Mouse (Mus musculus): ENCODE data around the gene Mymx. TPM values are rescaled to one million over a fixed set of nuclear protein-coding genes. Genes with fewer than 3 reads are reported as not detected.

The Mymx gene
- polyA plus RNA-seq, 1 experiment from 2014 or later = not detected

DNA sequence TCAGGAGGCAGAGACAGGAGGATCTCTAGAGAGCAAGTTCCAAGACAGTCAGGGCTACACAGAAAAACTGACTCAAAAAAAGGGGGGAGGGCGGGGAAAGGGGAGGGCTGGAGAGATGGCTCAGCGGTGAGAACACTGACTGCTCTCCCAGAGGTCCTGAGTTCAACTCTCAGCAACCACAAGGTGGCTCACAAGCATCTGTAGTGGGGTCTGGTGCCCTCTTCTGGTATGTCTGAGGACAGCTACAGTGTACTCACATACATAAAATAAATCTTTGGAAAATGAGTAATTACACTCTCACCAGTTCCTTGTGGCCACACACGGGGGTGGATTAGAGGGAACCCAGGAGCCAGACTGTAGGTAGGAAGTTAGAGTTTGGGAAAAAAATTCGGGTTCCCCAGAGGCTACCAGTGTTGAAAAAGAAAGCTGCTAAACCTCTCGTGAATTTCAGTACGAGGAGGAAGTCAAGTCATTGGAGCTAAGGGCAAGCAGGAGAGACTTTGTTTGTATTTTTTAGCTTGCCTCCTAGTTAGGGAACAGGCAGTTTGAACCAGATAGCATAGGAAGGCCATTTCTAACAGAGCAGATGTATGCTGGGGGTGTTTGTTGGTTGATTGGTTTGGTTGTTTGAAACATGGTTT lies 19.1 kb downstream of the Mymx start:
- peaks cover 42% of the 10 kb centered on the region for H3K4me1 ChIP-seq (replicated peaks; ENCODE audit: control insufficient read depth, insufficient read depth, low read length)
- no peak overlapping the region for H3K4me3 ChIP-seq (ENCODE audit: low read depth, low read length)
- peaks cover 6% of the 10 kb centered on the region; the same call in 1 of the 2 replicates for H3K36me3 ChIP-seq (ENCODE audit: control insufficient read depth, insufficient read depth, low read length)
- H3K9me3 ChIP-seq (ENCODE audit: control insufficient read depth, low read length) = peaks cover 4% of the 10 kb centered on the region; the same call in 1 of the 2 replicates
- no peak for DNase-seq (ENCODE audit: low spot score)
- no peak overlapping the region for H3K27ac ChIP-seq (ENCODE audit: low read depth)
- H3K27me3 ChIP-seq (replicated peaks; ENCODE audit: control insufficient read depth, insufficient read depth, low read length) = no peaks in the 10 kb centered on the region
- no peak overlapping the region for H3K4me2 ChIP-seq (ENCODE audit: low read length)
- WGBS = 63% methylated on average over 6 of the region's 6 CpGs
- no peak overlapping the region for H3K9ac ChIP-seq (ENCODE audit: low read length)
- no peak for ATAC-seq (replicated peaks; ENCODE audit: low FRiP score, low TSS enrichment, low read depth)

DNA sequence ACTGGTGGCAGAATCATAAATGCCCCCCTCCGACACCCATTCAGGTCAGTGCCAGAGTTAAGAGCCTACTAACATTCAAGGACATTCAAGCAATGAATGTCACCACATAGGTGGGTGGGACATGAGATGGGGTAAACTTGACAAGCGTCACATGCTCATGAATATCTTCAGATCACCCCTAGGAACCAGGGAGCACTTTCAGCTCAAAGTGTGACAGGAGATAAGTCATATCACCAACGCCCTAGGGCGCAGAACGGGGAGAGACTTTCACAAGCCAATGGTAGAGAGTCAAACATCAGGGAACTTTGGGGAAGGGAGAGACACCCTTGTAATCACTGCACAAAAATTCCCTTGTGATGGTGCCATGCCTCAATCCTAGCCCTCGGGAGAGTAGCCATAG lies 19.7 kb downstream of the Mymx start:
- Histone ChIP-seq H3K27me3 (replicated peaks; ENCODE audit: control insufficient read depth, insufficient read depth, low read length) (no peaks in the 10 kb centered on the region), H3K27ac (ENCODE audit: low read depth) (no peak overlapping the region), H3K4me1 (replicated peaks; ENCODE audit: control insufficient read depth, insufficient read depth, low read length) (peaks cover 42% of the 10 kb centered on the region), H3K4me3 (ENCODE audit: low read depth, low read length) (no peak overlapping the region), H3K9ac (ENCODE audit: low read length) (no peak overlapping the region), H3K4me2 (ENCODE audit: low read length) (no peak overlapping the region), H3K36me3 (ENCODE audit: control insufficient read depth, insufficient read depth, low read length) (peaks cover 6% of the 10 kb centered on the region; the same call in 1 of the 2 replicates), H3K9me3 (ENCODE audit: control insufficient read depth, low read length) (peaks cover 4% of the 10 kb centered on the region; the same call in 1 of the 2 replicates)
- WGBS = 90% methylated on average over 6 of the region's 6 CpGs
- ATAC-seq (replicated peaks; ENCODE audit: low FRiP score, low TSS enrichment, low read depth) (no peak), DNase-seq (ENCODE audit: low spot score) (no peak)

DNA sequence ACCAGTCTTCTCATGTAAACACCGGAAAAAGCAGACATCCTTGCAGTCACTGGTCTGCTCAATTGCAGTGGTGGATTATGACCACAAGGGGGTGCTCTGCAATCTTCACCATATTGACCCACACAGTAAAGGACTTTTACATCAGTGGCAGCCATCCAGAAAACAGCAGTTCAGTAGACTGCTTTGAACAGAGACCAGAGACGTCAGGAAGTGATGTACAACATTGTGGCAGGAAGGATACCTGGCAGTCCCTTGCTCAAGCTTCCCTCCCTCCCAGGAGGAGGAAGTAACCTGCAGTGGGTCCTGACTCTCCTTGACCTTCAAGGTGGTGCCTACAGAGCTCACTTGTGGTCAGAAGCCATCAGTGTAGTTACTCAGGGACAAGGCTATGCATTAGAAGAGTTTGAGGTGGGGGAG lies 20.3 kb downstream of the Mymx start:
- no peaks in the 10 kb centered on the region for H3K27me3 ChIP-seq (replicated peaks; ENCODE audit: control insufficient read depth, insufficient read depth, low read length)
- no peak; the same call in 1 of the 2 replicates for ATAC-seq (replicated peaks; ENCODE audit: low FRiP score, low TSS enrichment, low read depth)

DNA sequence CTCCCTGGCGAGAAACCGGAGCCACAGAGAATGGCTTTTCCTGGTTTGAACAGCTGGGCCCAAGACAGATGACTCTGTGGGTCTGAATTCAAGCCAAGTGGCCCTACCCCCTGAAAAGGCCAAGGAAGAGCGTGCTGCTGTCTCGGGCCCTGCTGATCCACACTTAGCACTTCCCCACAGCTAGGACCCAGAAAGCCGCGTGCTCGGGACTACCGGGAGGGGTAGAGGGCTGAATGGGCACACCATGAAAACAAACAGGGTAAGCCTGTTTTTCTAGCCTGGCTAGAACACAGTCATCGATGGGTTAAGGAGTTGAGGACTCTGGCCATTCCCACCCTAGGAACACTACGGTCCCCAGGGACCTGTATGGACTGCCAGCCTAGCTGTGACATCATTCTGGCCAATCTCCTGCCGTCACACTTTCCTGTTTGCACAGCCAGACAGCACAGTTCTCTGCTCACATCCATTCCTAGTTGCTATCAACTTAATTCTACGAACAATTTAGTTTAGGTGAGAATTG lies 20.9 kb downstream of the Mymx start:
- Histone ChIP-seq H3K9ac (ENCODE audit: low read length) (no peak overlapping the region), H3K4me3 (ENCODE audit: low read depth, low read length) (no peak overlapping the region), H3K4me2 (ENCODE audit: low read length) (peak overlapping the region; percentile 3; the same call in 1 of the 2 replicates), H3K27ac (ENCODE audit: low read depth) (0 out of 2 replicates have a peak overlapping the region, but pooled peaks have one; percentile 43), H3K4me1 (replicated peaks; ENCODE audit: control insufficient read depth, insufficient read depth, low read length) (peaks cover 41% of the 10 kb centered on the region), H3K9me3 (ENCODE audit: control insufficient read depth, low read length) (no peaks in the 10 kb centered on the region), H3K27me3 (replicated peaks; ENCODE audit: control insufficient read depth, insufficient read depth, low read length) (no peaks in the 10 kb centered on the region), H3K36me3 (ENCODE audit: control insufficient read depth, insufficient read depth, low read length) (peaks cover under 1% of the 10 kb centered on the region; the same call in 1 of the 2 replicates)
- ATAC-seq (replicated peaks; ENCODE audit: low FRiP score, low TSS enrichment, low read depth) (no peak), DNase-seq (ENCODE audit: low spot score) (no peak)
- WGBS = 30% methylated on average over 12 of the region's 12 CpGs

More for the DNA sequence above, 20.3 kb downstream of the Mymx start:
- no peak overlapping the region for H3K9ac ChIP-seq (ENCODE audit: low read length)
- peaks cover 4% of the 10 kb centered on the region; the same call in 1 of the 2 replicates for H3K9me3 ChIP-seq (ENCODE audit: control insufficient read depth, low read length)
- no peak overlapping the region for H3K4me3 ChIP-seq (ENCODE audit: low read depth, low read length)
- no peak overlapping the region for H3K27ac ChIP-seq (ENCODE audit: low read depth)
- no peak overlapping the region for H3K4me2 ChIP-seq (ENCODE audit: low read length)
- H3K36me3 ChIP-seq (ENCODE audit: control insufficient read depth, insufficient read depth, low read length) = peaks cover 6% of the 10 kb centered on the region; the same call in 1 of the 2 replicates
- 8% methylated on average over 2 of the region's 2 CpGs for WGBS
- DNase-seq (ENCODE audit: low spot score) = peak; percentile 88
- peaks cover 42% of the 10 kb centered on the region for H3K4me1 ChIP-seq (replicated peaks; ENCODE audit: control insufficient read depth, insufficient read depth, low read length)

DNA sequence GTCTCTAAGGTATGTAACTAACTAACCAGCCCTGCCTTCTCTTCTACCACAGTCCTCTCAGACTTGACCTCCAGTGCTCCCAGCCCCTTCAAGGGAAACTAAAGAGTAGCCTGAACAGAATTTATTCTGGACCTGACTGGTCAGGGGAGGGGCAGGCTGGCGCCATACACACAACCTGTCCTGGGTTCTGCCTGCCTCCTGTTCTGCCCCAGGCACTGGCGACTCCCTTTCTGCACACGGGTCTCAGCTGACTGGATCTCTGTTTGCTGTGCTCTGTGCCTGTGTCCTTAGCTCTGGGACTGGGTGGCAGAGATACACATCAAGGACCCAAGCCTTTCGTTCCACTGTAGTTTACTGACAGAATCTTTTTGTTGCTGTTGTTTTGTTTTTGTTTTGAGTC lies 22.3 kb downstream of the Mymx start:
- H3K4me2 ChIP-seq (ENCODE audit: low read length) = no peak overlapping the region
- H3K27ac ChIP-seq (ENCODE audit: low read depth) = no peak overlapping the region
- WGBS = 82% methylated on average over 4 of the region's 4 CpGs
- H3K9me3 ChIP-seq (ENCODE audit: control insufficient read depth, low read length) = no peaks in the 10 kb centered on the region
- H3K9ac ChIP-seq (ENCODE audit: low read length) = no peak overlapping the region
- no peak overlapping the region for H3K4me3 ChIP-seq (ENCODE audit: low read depth, low read length)
- peaks cover 32% of the 10 kb centered on the region for H3K4me1 ChIP-seq (replicated peaks; ENCODE audit: control insufficient read depth, insufficient read depth, low read length)
- no peaks in the 10 kb centered on the region for H3K36me3 ChIP-seq (ENCODE audit: control insufficient read depth, insufficient read depth, low read length)
- no peak for ATAC-seq (replicated peaks; ENCODE audit: low FRiP score, low TSS enrichment, low read depth)
- H3K27me3 ChIP-seq (replicated peaks; ENCODE audit: control insufficient read depth, insufficient read depth, low read length) = no peaks in the 10 kb centered on the region
- DNase-seq (ENCODE audit: low spot score) = no peak

DNA sequence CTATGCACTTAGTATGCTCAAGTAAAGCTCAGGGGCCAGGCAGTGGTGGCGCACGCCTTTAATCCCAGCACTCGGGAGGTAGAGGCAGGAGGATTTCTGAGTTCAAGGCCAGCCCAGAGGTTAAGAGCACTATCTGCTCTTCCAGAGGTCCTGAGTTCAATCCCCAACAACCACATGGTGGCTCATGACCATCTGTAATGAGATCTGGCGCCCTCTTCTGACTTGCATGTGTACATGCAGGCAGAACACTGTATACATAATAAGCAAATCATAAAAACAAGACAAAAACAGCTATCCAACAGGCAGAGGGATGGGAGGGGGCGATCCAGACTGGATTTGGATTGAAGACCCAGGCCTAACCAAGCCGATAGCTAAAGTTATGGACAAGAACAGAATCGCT lies 23.1 kb downstream of the Mymx start:
- DNase-seq (ENCODE audit: low spot score) (no peak), ATAC-seq (replicated peaks; ENCODE audit: low FRiP score, low TSS enrichment, low read depth) (no peak)
- Histone ChIP-seq H3K4me1 (replicated peaks; ENCODE audit: control insufficient read depth, insufficient read depth, low read length) (peaks cover 28% of the 10 kb centered on the region), H3K27ac (ENCODE audit: low read depth) (no peak overlapping the region), H3K27me3 (replicated peaks; ENCODE audit: control insufficient read depth, insufficient read depth, low read length) (no peaks in the 10 kb centered on the region), H3K9me3 (ENCODE audit: control insufficient read depth, low read length) (no peaks in the 10 kb centered on the region), H3K4me3 (ENCODE audit: low read depth, low read length) (no peak overlapping the region), H3K9ac (ENCODE audit: low read length) (no peak overlapping the region), H3K4me2 (ENCODE audit: low read length) (no peak overlapping the region), H3K36me3 (ENCODE audit: control insufficient read depth, insufficient read depth, low read length) (no peaks in the 10 kb centered on the region)
- WGBS = 81% methylated on average over 7 of the region's 7 CpGs

DNA sequence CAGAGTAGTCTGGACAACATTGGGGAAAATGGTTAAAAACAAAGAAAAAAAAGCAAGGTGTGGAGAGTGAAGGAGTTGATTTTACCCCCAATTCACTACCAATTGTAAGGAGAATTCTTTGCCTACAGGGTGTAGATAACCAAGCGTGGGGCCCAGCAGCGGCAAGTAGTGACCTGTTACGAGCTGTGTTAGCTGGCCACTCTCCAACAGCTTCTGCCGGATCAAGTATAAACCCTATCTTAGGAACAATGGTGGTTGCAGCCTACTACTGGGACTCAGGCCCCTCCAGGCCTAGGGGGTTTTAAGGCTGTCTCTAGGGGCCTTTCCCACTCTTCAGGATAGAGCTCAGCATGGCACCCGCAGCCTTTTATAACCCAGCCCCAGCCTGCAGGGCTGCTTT lies 23.7 kb downstream of the Mymx start:
- ATAC-seq (replicated peaks; ENCODE audit: low FRiP score, low TSS enrichment, low read depth) (no peak), DNase-seq (ENCODE audit: low spot score) (no peak)
- WGBS = 70% methylated on average over 5 of the region's 5 CpGs
- H3K27me3 ChIP-seq (replicated peaks; ENCODE audit: control insufficient read depth, insufficient read depth, low read length) = no peaks in the 10 kb centered on the region
- H3K4me1 ChIP-seq (replicated peaks; ENCODE audit: control insufficient read depth, insufficient read depth, low read length) = peaks cover 23% of the 10 kb centered on the region
- H3K9me3 ChIP-seq (ENCODE audit: control insufficient read depth, low read length) = no peaks in the 10 kb centered on the region
- no peak overlapping the region for H3K4me3 ChIP-seq (ENCODE audit: low read depth, low read length)
- no peak overlapping the region for H3K9ac ChIP-seq (ENCODE audit: low read length)
- no peak overlapping the region for H3K4me2 ChIP-seq (ENCODE audit: low read length)
- no peaks in the 10 kb centered on the region for H3K36me3 ChIP-seq (ENCODE audit: control insufficient read depth, insufficient read depth, low read length)
- H3K27ac ChIP-seq (ENCODE audit: low read depth) = peak overlapping the region; percentile 11; the same call in 1 of the 2 replicates

DNA sequence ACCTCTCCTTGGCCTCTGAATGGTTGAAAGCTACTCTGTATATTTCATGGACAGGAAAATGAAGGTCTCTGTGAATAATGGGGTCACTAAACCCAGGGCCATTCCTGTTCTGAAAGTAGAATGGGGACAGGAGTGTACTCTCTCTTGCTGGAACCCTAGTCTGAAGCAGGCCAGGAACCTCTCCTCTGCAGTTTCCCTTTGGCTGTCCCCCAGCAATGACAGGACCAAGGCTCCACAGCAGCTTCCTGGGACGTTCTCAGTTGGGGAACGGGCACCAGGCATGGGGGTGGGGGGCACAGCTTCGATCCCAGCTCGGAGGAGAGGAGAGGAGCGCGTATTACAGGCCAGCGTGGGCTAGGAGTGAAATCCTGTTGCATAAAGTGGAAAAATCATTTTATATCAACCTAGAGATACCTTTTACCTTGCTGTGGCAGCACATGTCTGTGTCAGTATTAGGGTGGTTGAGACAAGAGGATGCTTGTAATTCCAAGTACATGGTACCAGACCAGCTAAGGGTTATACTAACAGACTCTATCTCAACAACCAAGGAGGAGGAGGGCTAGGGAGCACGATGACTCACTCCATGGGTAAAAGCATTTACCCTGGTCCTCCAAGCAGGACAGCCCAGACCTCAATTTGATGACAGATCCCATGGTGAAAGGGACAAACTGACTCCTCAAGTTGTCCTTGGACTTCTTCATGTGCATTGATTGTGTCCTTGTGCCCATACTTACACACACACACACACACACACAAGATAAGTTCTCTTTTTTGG lies 26.6 kb downstream of the Mymx start:
- ATAC-seq (replicated peaks; ENCODE audit: low FRiP score, low TSS enrichment, low read depth) = no peak
- no peaks in the 10 kb centered on the region for H3K27me3 ChIP-seq (replicated peaks; ENCODE audit: control insufficient read depth, insufficient read depth, low read length)

More for the DNA sequence above, 26.6 kb downstream of the Mymx start:
- Histone ChIP-seq H3K27ac (ENCODE audit: low read depth) (peak overlapping the region; percentile 98), H3K9ac (ENCODE audit: low read length) (no peak overlapping the region; the same call in 1 of the 2 replicates), H3K9me3 (ENCODE audit: control insufficient read depth, low read length) (no peaks in the 10 kb centered on the region), H3K36me3 (ENCODE audit: control insufficient read depth, insufficient read depth, low read length) (peaks cover 18% of the 10 kb centered on the region), H3K4me2 (ENCODE audit: low read length) (peak overlapping the region; percentile 90; the same call in 1 of the 2 replicates), H3K4me1 (replicated peaks; ENCODE audit: control insufficient read depth, insufficient read depth, low read length) (peaks cover 20% of the 10 kb centered on the region), H3K4me3 (ENCODE audit: low read depth, low read length) (no peak overlapping the region)
- WGBS = 88% methylated on average over 8 of the region's 8 CpGs
- DNase-seq (ENCODE audit: low spot score) = no peak
